Mouse (Mus musculus) erythroblast, embryonic 14.5 days (primary cell): Measurements from ENCODE around the gene Lhx6. TPM values are rescaled to one million over a fixed set of nuclear protein-coding genes. Genes with fewer than 3 reads are reported as not detected.

Experiments
- H3K27me3 ChIP-seq: 2 replicates; pipeline ENCODE4 v1.6.1; 2012; ENCODE audit warnings: inconsistent platforms; ENCODE audit not compliant: control insufficient read depth
- H3K36me3 ChIP-seq: 2 replicates; pipeline ENCODE4 v1.6.1; 2012; ENCODE audit warnings: mild to moderate bottlenecking, inconsistent platforms; ENCODE audit not compliant: control insufficient read depth
- H3K4me1 ChIP-seq: 2 replicates; pipeline ENCODE4 v1.6.1; 2012; ENCODE audit warnings: inconsistent platforms; ENCODE audit not compliant: control insufficient read depth
- H3K4me3 ChIP-seq: replicated peaks from 2 replicates; pipeline ENCODE3; 2012; ENCODE audit warnings: moderate library complexity, mild to moderate bottlenecking, inconsistent platforms
- H3K9me3 ChIP-seq: 2 replicates; pipeline ENCODE4 v1.6.1; 2012; ENCODE audit warnings: low read length, inconsistent platforms, mixed read lengths; ENCODE audit not compliant: control insufficient read depth
- GATA1 ChIP-seq: IDR thresholded peaks from 2 replicates; pipeline ENCODE4 v1.6.1; 2012; ENCODE audit warnings: low read length, inconsistent platforms, mixed read lengths
- TAL1 ChIP-seq: IDR thresholded peaks from 3 replicates; pipeline ENCODE4 v1.6.1; 2012; ENCODE audit warnings: low read length, inconsistent platforms, mixed read lengths
- polyA plus RNA-seq: library from polyadenylated mRNA; stranded (reverse); fragments of >175 nt; gene quantifications from 2 replicates; pipeline ENCODE4 v1.2.3, GENCODE M21; 2012

Lhx6 gene
- polyA plus RNA-seq, 1 experiment = not detected

GRCm38 (mm10) chr2:36112632-36113031 is 7.4 kb upstream of the Lhx6 start:
- no peak for TF ChIP-seq TAL1
- TF ChIP-seq GATA1 = no peak
- Histone ChIP-seq H3K9me3 (no peaks in the 10 kb centered on the region), H3K4me3 (no peak overlapping the region)

GRCm38 (mm10) chr2:36108615-36109014 is 3.4 kb upstream of the Lhx6 start:
- peaks cover 84% of the 10 kb centered on the region for H3K27me3 ChIP-seq
- H3K4me1 ChIP-seq = no peaks in the 10 kb centered on the region
- no peak for TF ChIP-seq TAL1
- no peaks in the 10 kb centered on the region for H3K36me3 ChIP-seq
- H3K4me3 ChIP-seq = no peak overlapping the region
- peaks cover 2% of the 10 kb centered on the region; the same call in 1 of the 2 replicates for H3K9me3 ChIP-seq

More at GRCm38 (mm10) chr2:36112632-36113031, 7.4 kb upstream of the Lhx6 start:
- peaks cover 23% of the 10 kb centered on the region for H3K36me3 ChIP-seq
- H3K27me3 ChIP-seq = peaks cover 44% of the 10 kb centered on the region
- no peaks in the 10 kb centered on the region for H3K4me1 ChIP-seq

- peaks cover 7% of the 10 kb centered on the region; the same call in 1 of the 2 replicates for H3K9me3 ChIP-seq
- H3K36me3 ChIP-seq = no peaks in the 10 kb centered on the region
- H3K27me3 ChIP-seq = peaks cover 100% of the 10 kb centered on the region
- no peaks in the 10 kb centered on the region for H3K4me1 ChIP-seq
- no peak overlapping the region for H3K4me3 ChIP-seq
- TF ChIP-seq GATA1 (no peak), TAL1 (no peak)
These were observed 712 bp downstream of the Lhx6 start for GRCm38 (mm10) chr2:36104436-36104955.

- no peak overlapping the region for H3K4me3 ChIP-seq
- peaks cover 100% of the 10 kb centered on the region for H3K27me3 ChIP-seq
These were observed 1.4 kb downstream of the Lhx6 start for GRCm38 (mm10) chr2:36103555-36104367.

GRCm38 (mm10) chr2:36103069-36103554 is 2.1 kb downstream of the Lhx6 start:
- H3K4me3 ChIP-seq = no peak overlapping the region
- H3K27me3 ChIP-seq = peaks cover 100% of the 10 kb centered on the region
- no peaks in the 10 kb centered on the region for H3K36me3 ChIP-seq

More at GRCm38 (mm10) chr2:36103555-36104367, 1.4 kb downstream of the Lhx6 start:
- Histone ChIP-seq H3K9me3 (peaks cover 7% of the 10 kb centered on the region; the same call in 1 of the 2 replicates), H3K36me3 (no peaks in the 10 kb centered on the region), H3K4me1 (no peaks in the 10 kb centered on the region)
- TF ChIP-seq GATA1 = no peak
- TF ChIP-seq TAL1 = no peak

GRCm38 (mm10) chr2:36102559-36102946 is 2.7 kb downstream of the Lhx6 start:
- peaks cover 100% of the 10 kb centered on the region for H3K27me3 ChIP-seq
- peaks cover 7% of the 10 kb centered on the region; the same call in 1 of the 2 replicates for H3K9me3 ChIP-seq
- TF ChIP-seq GATA1 (no peak), TAL1 (no peak)
- no peak overlapping the region for H3K4me3 ChIP-seq
- no peaks in the 10 kb centered on the region for H3K36me3 ChIP-seq
- no peaks in the 10 kb centered on the region for H3K4me1 ChIP-seq

More at GRCm38 (mm10) chr2:36103069-36103554, 2.1 kb downstream of the Lhx6 start:
- peaks cover 7% of the 10 kb centered on the region; the same call in 1 of the 2 replicates for H3K9me3 ChIP-seq
- H3K4me1 ChIP-seq = no peaks in the 10 kb centered on the region
- no peak for TF ChIP-seq TAL1

GRCm38 (mm10) chr2:36101866-36102558 is 3.2 kb downstream of the Lhx6 start:
- peaks cover 100% of the 10 kb centered on the region for H3K27me3 ChIP-seq

GRCm38 (mm10) chr2:36099739-36100138 is 5.5 kb downstream of the Lhx6 start:
- peaks cover 7% of the 10 kb centered on the region; the same call in 1 of the 2 replicates for H3K9me3 ChIP-seq

More at GRCm38 (mm10) chr2:36101866-36102558, 3.2 kb downstream of the Lhx6 start:
- no peaks in the 10 kb centered on the region for H3K36me3 ChIP-seq
- no peak for TF ChIP-seq TAL1
- no peak for TF ChIP-seq GATA1
- no peaks in the 10 kb centered on the region for H3K4me1 ChIP-seq
- H3K9me3 ChIP-seq = peaks cover 7% of the 10 kb centered on the region; the same call in 1 of the 2 replicates
- H3K4me3 ChIP-seq = no peak overlapping the region

GRCm38 (mm10) chr2:36098021-36098420 is 7.2 kb downstream of the Lhx6 start:
- Histone ChIP-seq H3K27me3 (peaks cover 100% of the 10 kb centered on the region), H3K4me3 (no peak overlapping the region), H3K9me3 (peaks cover 4% of the 10 kb centered on the region; the same call in 1 of the 2 replicates), H3K4me1 (no peaks in the 10 kb centered on the region), H3K36me3 (no peaks in the 10 kb centered on the region)
- no peak for TF ChIP-seq GATA1
- no peak for TF ChIP-seq TAL1

More at GRCm38 (mm10) chr2:36099739-36100138, 5.5 kb downstream of the Lhx6 start:
- no peaks in the 10 kb centered on the region for H3K36me3 ChIP-seq
- no peak for TF ChIP-seq TAL1
- no peak for TF ChIP-seq GATA1
- H3K4me1 ChIP-seq = no peaks in the 10 kb centered on the region
- H3K27me3 ChIP-seq = peaks cover 100% of the 10 kb centered on the region
- no peak overlapping the region for H3K4me3 ChIP-seq
